Mouse (Mus musculus): ENCODE measurements around the gene Bend7. TPM values are rescaled to one million over a fixed set of nuclear protein-coding genes. Genes with fewer than 3 reads are reported as not detected.

The Bend7 gene
- total RNA-seq, 1 experiment from 2014 or later = 0.69 TPM

Other genes starting within 250 kb of the Bend7 start
- gene Prpf18, start 65.7 kb upstream of the Bend7 start, total RNA-seq (2017) = 72.1 and 101 TPM in 2 replicates
- 36.6 and 48.2 TPM in 2 replicates for gene Sephs1, start 163.7 kb downstream of the Bend7 start, total RNA-seq (2017)
- 18.6 and 27.3 TPM in 2 replicates for gene Phyh, start 201.2 kb downstream of the Bend7 start, total RNA-seq (2017)

All from common myeloid progenitor, adult 5-6 weeks (primary cell).